ENCODE assay signal across 8 mouse cellular contexts in genomic region chr19:10948416-10948815, GRCm38 (mm10). TPM values are rescaled to one million over a fixed set of nuclear protein-coding genes. Genes with fewer than 3 reads are reported as not detected.
DNase-seq lines count a peak whose midpoint lies in the region; ATAC-seq and TF ChIP-seq lines count a peak whose summit lies in the region.

No protein-coding gene starts in this region.

- DNase-seq in cerebellum, adult 11-12 months, result peak; percentile 45
- no peak for DNase-seq in cerebellum, adult 8-10 months
- no peak for DNase-seq in spleen, adult 2 months (ENCODE audit: low read depth in 1 of 2, low spot score in 2 of 2)
- no peak for DNase-seq in spleen, postnatal 14 days (ENCODE audit: low spot score in 2 of 2)
- DNase-seq in liver, embryonic 11.5 days (ENCODE audit: low spot score), result peak; percentile 44
- peak; percentile 30 to 37 for DNase-seq in spleen, postnatal 10 days (ENCODE audit: low spot score in 2 of 2)
- DNase-seq in ovary, postnatal 36 days (ENCODE audit: low spot score), result no peak

- H3K4me3 ChIP-seq in spleen, adult 2 months (ENCODE audit: extremely low read depth, insufficient read depth, insufficient read length), result peak overlapping the region; percentile 91; the same call in 1 of the 2 replicates
- peak overlapping the region; percentile 71 for H3K4me3 ChIP-seq in forebrain, embryonic 15.5 days
- peak overlapping the region; percentile 95 for H3K4me3 ChIP-seq in liver, embryonic 11.5 days (ENCODE audit: low read depth, low read length)

- H3K4me2 ChIP-seq in forebrain, embryonic 15.5 days (replicated peaks), result peak overlapping the region; percentile 100
- H3K4me2 ChIP-seq in liver, embryonic 11.5 days, result peak overlapping the region; percentile 96

- peaks cover 9% of the 10 kb centered on the region for H3K4me1 ChIP-seq in spleen, adult 2 months (ENCODE audit: control insufficient read depth, insufficient read depth, insufficient read length)
- peaks cover 30% of the 10 kb centered on the region for H3K4me1 ChIP-seq in forebrain, embryonic 15.5 days
- H3K4me1 ChIP-seq in liver, embryonic 11.5 days (replicated peaks; ENCODE audit: control insufficient read depth, insufficient read depth, low read length), result peaks cover 22% of the 10 kb centered on the region

- ATAC-seq in forebrain, embryonic 15.5 days (replicated peaks), result peak; percentile 12
- ATAC-seq in liver, embryonic 11.5 days (replicated peaks; ENCODE audit: low FRiP score), result peak; percentile 10; the same call in 1 of the 2 replicates

- H3K9ac ChIP-seq in forebrain, embryonic 15.5 days (replicated peaks), result peak overlapping the region; percentile 66
- peak overlapping the region; percentile 92 for H3K9ac ChIP-seq in liver, embryonic 11.5 days (ENCODE audit: low read depth, low read length)

- WGBS in spleen, adult 2 months, result under 1% methylated on average over 20 of the region's 20 CpGs
- under 1% methylated on average over 20 of the region's 20 CpGs for WGBS in forebrain, embryonic 15.5 days
- WGBS in liver, embryonic 11.5 days, result under 1% methylated on average over 20 of the region's 20 CpGs

- TF ChIP-seq CTCF in spleen, adult 2 months (IDR thresholded peaks at IDR 0.05; ENCODE audit: extremely low read depth, insufficient read depth, insufficient read length, insufficient replicate concordance), result no peak

- H3K9me3 ChIP-seq in forebrain, embryonic 15.5 days, result no peaks in the 10 kb centered on the region
- H3K9me3 ChIP-seq in liver, embryonic 11.5 days (ENCODE audit: control insufficient read depth, low read length), result no peaks in the 10 kb centered on the region

- H3K27ac ChIP-seq in spleen, adult 2 months (ENCODE audit: insufficient read depth, low read length), result no peak overlapping the region
- H3K27ac ChIP-seq in forebrain, embryonic 15.5 days (replicated peaks), result no peak overlapping the region
- H3K27ac ChIP-seq in liver, embryonic 11.5 days (ENCODE audit: low read depth, low read length), result peak overlapping the region; percentile 32; the same call in 1 of the 2 replicates

- TF ChIP-seq POLR2A in spleen, adult 2 months (IDR thresholded peaks at IDR 0.05; ENCODE audit: low read depth, low read length), result no peak

- peaks cover 7% of the 10 kb centered on the region; the same call in 1 of the 2 replicates for H3K36me3 ChIP-seq in spleen, adult 2 months (ENCODE audit: control insufficient read depth, insufficient read depth, low read length)
- H3K36me3 ChIP-seq in forebrain, embryonic 15.5 days, result peaks cover 19% of the 10 kb centered on the region
- H3K36me3 ChIP-seq in liver, embryonic 11.5 days (ENCODE audit: control insufficient read depth, insufficient read depth, low read length), result peaks cover 21% of the 10 kb centered on the region

- no peaks in the 10 kb centered on the region for H3K27me3 ChIP-seq in spleen, adult 2 months (ENCODE audit: control insufficient read depth, insufficient read depth, low read length)
- H3K27me3 ChIP-seq in forebrain, embryonic 15.5 days, result 0 out of 2 replicates have a peak, but pooled peaks cover 3% of the 10 kb centered on the region
- no peaks in the 10 kb centered on the region for H3K27me3 ChIP-seq in liver, embryonic 11.5 days (replicated peaks; ENCODE audit: control insufficient read depth, insufficient read depth, low read length)

RNA-seq across cellular contexts. Expression of gene Ccdc86, which starts 0.7 kb away (rescaled TPM):
- 4.3 and 5.8 TPM in 2 replicates for polyA plus RNA-seq in spleen, adult 2 months (2012; rRNA removed)
- polyA plus RNA-seq in forebrain, embryonic 15.5 days (2015; fragmentation: Nextera tagmentation; extraction: Ambion mirVana), result 19.2 and 19.4 TPM in 2 replicates
- 46.0 TPM in 2 replicates for polyA plus RNA-seq in liver, embryonic 11.5 days (2014; fragmentation: Nextera tagmentation; extraction: Ambion mirVana)

RNA-seq across cellular contexts. Expression of gene Ptgdr2, which starts 11.5 kb away (rescaled TPM):
- 0.54 and 0.82 TPM in 2 replicates for polyA plus RNA-seq in spleen, adult 2 months (2012; rRNA removed)
- 0.06 and 0.20 TPM in 2 replicates for polyA plus RNA-seq in forebrain, embryonic 15.5 days (2015; fragmentation: Nextera tagmentation; extraction: Ambion mirVana)
- polyA plus RNA-seq in liver, embryonic 11.5 days (2014; fragmentation: Nextera tagmentation; extraction: Ambion mirVana), result not detected in 2 replicates

RNA-seq across cellular contexts. Expression of gene Ms4a10, which starts 26.1 kb away (rescaled TPM):
- polyA plus RNA-seq in spleen, adult 2 months (2012; rRNA removed), result not detected in 2 replicates
- polyA plus RNA-seq in forebrain, embryonic 15.5 days (2015; fragmentation: Nextera tagmentation; extraction: Ambion mirVana), result not detected in 2 replicates
- not detected in 2 replicates for polyA plus RNA-seq in liver, embryonic 11.5 days (2014; fragmentation: Nextera tagmentation; extraction: Ambion mirVana)

RNA-seq across cellular contexts. Expression of gene Zp1, which starts 28.0 kb away (rescaled TPM):
- polyA plus RNA-seq in spleen, adult 2 months (2012; rRNA removed), result 0.04 TPM in 2 replicates
- polyA plus RNA-seq in forebrain, embryonic 15.5 days (2015; fragmentation: Nextera tagmentation; extraction: Ambion mirVana), result 0.22 and 0.33 TPM in 2 replicates
- polyA plus RNA-seq in liver, embryonic 11.5 days (2014; fragmentation: Nextera tagmentation; extraction: Ambion mirVana), result not detected in 2 replicates

RNA-seq across cellular contexts. Expression of gene Ms4a15, which starts 44.6 kb away (rescaled TPM):
- polyA plus RNA-seq in spleen, adult 2 months (2012; rRNA removed), result 0.06 and 0.35 TPM in 2 replicates
- 0.25 TPM in 1 of 2 replicates, not detected in the other for polyA plus RNA-seq in forebrain, embryonic 15.5 days (2015; fragmentation: Nextera tagmentation; extraction: Ambion mirVana)
- polyA plus RNA-seq in liver, embryonic 11.5 days (2014; fragmentation: Nextera tagmentation; extraction: Ambion mirVana), result not detected in 2 replicates

Comparison
In these comparisons a context has a peak if more than half of its experiments do, and no peak if none do; other contexts are left out.
1. DNase-seq: peak in cerebellum, adult 11-12 months (single experiment), liver, embryonic 11.5 days (single experiment) and spleen, postnatal 10 days (2 of 2); none in cerebellum, adult 8-10 months (single experiment), spleen, adult 2 months (0 of 2), spleen, postnatal 14 days (0 of 2) and ovary, postnatal 36 days (single experiment).
2. Peak in every context shown above with its lines, with median percentiles within 50 percentile points of each other: H3K4me3 ChIP-seq.